Mouse (Mus musculus) E14TG2a.4 (cell line): ENCODE results near the gene Gsto1.

Source experiments
- H3K27me3 ChIP-seq: 2 replicates; pipeline ENCODE4 v1.6.1; 2014; ENCODE audit warnings: low read length, control low read depth; ENCODE audit not compliant: insufficient read depth
- H3K36me3 ChIP-seq: 2 replicates; pipeline ENCODE4 v1.6.1; 2014; ENCODE audit warnings: low read length, control low read depth; ENCODE audit not compliant: insufficient read depth
- H3K4me1 ChIP-seq: replicated peaks from 2 replicates; pipeline ENCODE4 v1.6.1; 2014; ENCODE audit warnings: low read depth, low read length, control low read depth
- H3K4me3 ChIP-seq: replicated peaks from 2 replicates; pipeline ENCODE4 v1.5.1; 2014; ENCODE audit warnings: mild to moderate bottlenecking, low read length
- H3K9me3 ChIP-seq: 2 replicates; pipeline ENCODE4 v1.6.1; 2014; ENCODE audit warnings: low read length, control low read depth
- CTCF ChIP-seq: conservative IDR thresholded peaks from 2 replicates; pipeline ENCODE4 v1.5.1; 2014; ENCODE audit warnings: low read length
- NANOG ChIP-seq: IDR thresholded peaks from 2 replicates; pipeline ENCODE4 v1.6.1; 2014; ENCODE audit warnings: borderline replicate concordance, low read length, mixed read lengths
- POU5F1 ChIP-seq: IDR thresholded peaks from 2 replicates; pipeline ENCODE4 v1.6.1; 2014; ENCODE audit warnings: low read length, borderline replicate concordance

Gsto1 gene

DNA sequence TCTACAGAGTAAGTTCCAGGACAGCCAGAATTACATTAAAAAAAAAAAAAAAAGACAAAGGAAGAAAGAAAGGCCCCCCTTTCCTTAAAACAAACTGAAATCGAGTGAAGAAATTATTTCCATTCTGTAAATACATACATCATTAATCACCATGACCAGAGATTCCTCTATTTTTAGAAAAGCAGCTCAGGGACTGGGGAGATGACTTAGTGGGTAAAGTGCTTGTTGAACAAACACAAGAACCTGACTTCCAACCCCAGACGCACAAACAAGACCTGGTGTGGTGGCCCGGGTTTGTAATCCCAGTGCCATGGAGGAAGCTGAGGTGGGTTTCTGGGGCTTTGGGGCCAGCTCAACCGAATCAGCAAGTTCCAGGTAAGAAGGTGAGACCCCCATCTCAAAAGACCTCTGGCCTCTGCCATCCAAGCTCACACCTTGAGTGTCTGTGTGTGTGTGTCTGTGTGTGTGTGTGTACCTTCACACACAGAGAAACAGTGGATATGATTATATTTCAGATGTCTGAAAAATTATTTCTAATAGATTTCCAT, 12.9 kb downstream of the Gsto1 start:
- TF ChIP-seq NANOG: no peak
- no peak for TF ChIP-seq POU5F1
- TF ChIP-seq CTCF: no peak
- H3K9me3 ChIP-seq: peaks cover 2% of the 10 kb centered on the region; the same call in 1 of the 2 replicates
- H3K4me3 ChIP-seq: no peak overlapping the region
- peaks cover 37% of the 10 kb centered on the region for H3K27me3 ChIP-seq
- no peaks in the 10 kb centered on the region for H3K36me3 ChIP-seq
- H3K4me1 ChIP-seq: peaks cover 9% of the 10 kb centered on the region

DNA sequence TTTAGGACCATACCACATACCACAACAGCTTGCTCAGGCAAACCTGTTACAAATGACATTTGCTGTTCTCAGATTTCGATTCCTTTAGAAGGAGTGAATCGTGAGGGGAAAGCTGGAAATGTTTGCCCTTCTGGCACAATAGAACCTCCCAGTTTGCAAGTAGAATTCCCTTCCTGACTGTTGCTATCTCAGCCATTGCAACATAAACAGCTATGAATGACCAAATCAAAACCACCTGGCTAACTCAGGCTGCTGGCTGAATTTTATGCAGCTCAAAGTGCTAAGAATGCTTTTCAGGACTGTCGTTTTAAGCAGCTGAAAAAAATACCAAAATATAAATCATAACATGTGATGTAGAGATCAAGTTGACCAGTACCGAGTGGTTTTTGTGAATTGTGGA, 14.2 kb downstream of the Gsto1 start:
- peaks cover 2% of the 10 kb centered on the region; the same call in 1 of the 2 replicates for H3K9me3 ChIP-seq
- H3K27me3 ChIP-seq: peaks cover 40% of the 10 kb centered on the region
- H3K36me3 ChIP-seq: no peaks in the 10 kb centered on the region

DNA sequence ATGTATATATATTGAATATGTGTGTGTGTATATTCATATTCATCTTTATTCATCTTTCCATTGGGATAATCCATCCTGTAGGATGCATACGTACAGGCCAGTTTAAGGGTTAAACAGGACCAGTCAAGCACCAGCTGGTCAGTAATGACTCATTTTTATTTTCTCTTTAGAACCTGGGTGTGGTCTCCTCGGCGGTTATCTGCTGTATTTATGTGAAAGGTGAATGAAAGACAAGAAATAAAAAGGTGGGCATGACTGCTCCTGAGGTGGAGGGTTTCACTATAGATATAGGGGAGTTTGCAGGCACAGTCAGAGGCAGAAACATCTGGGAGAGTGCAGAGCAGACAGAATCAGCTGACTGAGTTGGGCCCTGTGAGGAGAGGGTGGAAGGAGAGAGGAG, 14.7 kb downstream of the Gsto1 start:
- H3K4me1 ChIP-seq: peaks cover 9% of the 10 kb centered on the region
- no peaks in the 10 kb centered on the region for H3K9me3 ChIP-seq
- no peaks in the 10 kb centered on the region for H3K36me3 ChIP-seq
- H3K27me3 ChIP-seq: peaks cover 45% of the 10 kb centered on the region
- no peak overlapping the region for H3K4me3 ChIP-seq
- TF ChIP-seq CTCF (no peak), NANOG (no peak), POU5F1 (no peak)

More for the DNA sequence above, 14.2 kb downstream of the Gsto1 start:
- no peak overlapping the region for H3K4me3 ChIP-seq
- TF ChIP-seq NANOG (no peak), POU5F1 (no peak), CTCF (no peak)
- H3K4me1 ChIP-seq: peaks cover 9% of the 10 kb centered on the region

DNA sequence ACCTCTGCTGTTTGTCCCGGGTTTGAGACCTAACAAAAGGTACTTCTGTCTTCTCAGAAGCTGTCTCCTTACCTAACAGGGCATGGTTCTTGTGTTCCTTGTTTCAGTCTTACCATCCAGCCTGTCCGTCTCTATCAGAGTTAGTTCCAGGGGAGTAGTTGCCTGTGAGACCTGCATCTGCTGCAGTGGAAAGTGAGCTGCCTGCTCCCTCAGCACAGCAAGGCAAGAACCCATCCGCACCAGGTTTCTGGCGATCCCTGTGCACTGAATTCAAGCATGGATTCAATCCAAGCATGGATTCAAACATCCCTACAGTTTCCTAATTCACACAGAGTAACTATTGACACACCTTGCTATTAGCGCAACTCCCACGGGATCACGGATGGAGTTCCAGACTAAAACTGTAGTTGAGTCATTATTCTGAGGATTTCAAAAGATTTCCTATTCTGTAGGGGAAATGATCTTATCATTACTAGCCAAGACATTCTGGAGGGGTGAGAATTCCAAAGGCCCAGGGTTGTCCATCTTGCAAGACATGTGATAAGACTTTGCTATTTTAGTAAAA, 15.4 kb downstream of the Gsto1 start:
- Histone ChIP-seq H3K27me3 (peaks cover 50% of the 10 kb centered on the region), H3K36me3 (no peaks in the 10 kb centered on the region)
- TF ChIP-seq POU5F1: no peak
- TF ChIP-seq NANOG: no peak
- no peak for TF ChIP-seq CTCF

DNA sequence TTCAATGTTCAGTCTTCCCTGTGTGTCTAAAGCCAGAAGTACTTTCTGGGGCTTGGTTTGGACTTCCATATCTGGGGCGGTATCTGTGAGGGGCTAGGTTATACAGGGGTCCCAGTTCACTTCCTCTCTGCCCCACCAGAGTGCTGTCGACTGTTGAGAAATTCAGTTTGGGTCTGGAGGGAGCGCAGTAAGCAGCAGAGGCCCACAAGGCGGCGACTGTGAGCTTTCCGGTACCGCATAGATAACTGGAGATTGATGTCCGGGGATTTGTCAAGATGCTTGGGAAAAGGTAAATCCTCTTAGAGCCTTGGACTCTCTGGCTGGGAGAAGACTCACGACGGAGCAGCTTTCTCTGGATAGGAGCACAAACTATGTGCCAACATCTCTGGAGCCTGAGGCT, 16.7 kb downstream of the Gsto1 start:
- no peak for TF ChIP-seq POU5F1
- no peak for TF ChIP-seq NANOG
- TF ChIP-seq CTCF: no peak
- H3K27me3 ChIP-seq: peaks cover 55% of the 10 kb centered on the region
- no peaks in the 10 kb centered on the region for H3K36me3 ChIP-seq
- H3K4me1 ChIP-seq: peaks cover 15% of the 10 kb centered on the region
- no peaks in the 10 kb centered on the region for H3K9me3 ChIP-seq
- no peak overlapping the region for H3K4me3 ChIP-seq

More for the DNA sequence above, 15.4 kb downstream of the Gsto1 start:
- Histone ChIP-seq H3K9me3 (no peaks in the 10 kb centered on the region), H3K4me1 (peaks cover 9% of the 10 kb centered on the region), H3K4me3 (no peak overlapping the region)

DNA sequence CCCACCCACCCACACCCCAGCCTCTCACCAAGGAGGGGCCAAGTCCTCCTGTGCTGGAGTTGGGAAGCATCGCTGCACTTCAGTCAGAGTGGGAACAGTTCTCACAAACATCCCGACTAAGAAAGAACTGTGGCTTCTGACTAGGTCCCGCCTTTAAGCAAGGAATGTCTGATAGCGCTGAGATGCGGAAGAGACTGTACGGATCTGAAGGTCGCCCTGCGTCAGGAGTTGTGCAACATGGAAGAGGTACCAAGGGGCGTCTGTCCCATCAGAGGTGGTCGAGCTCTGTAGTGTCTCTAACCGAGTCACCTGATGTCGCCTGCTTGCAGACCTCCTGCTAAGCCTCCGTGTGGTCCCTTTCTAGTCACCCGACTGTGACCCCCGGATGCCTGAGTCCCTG, 21.5 kb downstream of the Gsto1 start:
- peaks cover 28% of the 10 kb centered on the region for H3K4me1 ChIP-seq
- H3K36me3 ChIP-seq: no peaks in the 10 kb centered on the region
- TF ChIP-seq CTCF (no peak), POU5F1 (no peak), NANOG (no peak)
- peaks cover 55% of the 10 kb centered on the region for H3K27me3 ChIP-seq
- 0 out of 2 replicates have a peak overlapping the region, but pooled peaks have one; percentile 5 for H3K4me3 ChIP-seq
- H3K9me3 ChIP-seq: no peaks in the 10 kb centered on the region

DNA sequence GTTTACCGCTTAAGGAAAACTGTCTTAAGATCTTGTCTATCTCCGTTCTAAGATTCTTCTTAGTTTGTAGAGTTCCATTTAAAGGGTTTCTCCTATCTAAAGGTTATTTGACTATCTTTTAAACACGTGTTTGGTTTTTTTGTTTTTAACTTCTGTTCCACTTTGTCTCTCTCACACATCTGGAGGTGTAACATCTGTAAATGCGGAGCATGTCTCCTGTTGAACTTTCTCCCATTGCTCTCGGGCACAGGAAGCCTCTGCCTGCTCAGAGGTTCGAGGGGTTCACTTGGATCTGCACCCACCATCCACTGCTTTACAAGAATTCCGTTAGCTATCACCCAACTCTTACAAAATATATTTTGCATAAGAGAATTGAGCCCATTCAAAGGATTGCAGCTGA, 26.8 kb downstream of the Gsto1 start:
- Histone ChIP-seq H3K27me3 (peaks cover 22% of the 10 kb centered on the region; the same call in 1 of the 2 replicates), H3K36me3 (no peaks in the 10 kb centered on the region), H3K9me3 (no peaks in the 10 kb centered on the region), H3K4me1 (peaks cover 13% of the 10 kb centered on the region), H3K4me3 (no peak overlapping the region)
- TF ChIP-seq NANOG (no peak), POU5F1 (no peak), CTCF (no peak)

DNA sequence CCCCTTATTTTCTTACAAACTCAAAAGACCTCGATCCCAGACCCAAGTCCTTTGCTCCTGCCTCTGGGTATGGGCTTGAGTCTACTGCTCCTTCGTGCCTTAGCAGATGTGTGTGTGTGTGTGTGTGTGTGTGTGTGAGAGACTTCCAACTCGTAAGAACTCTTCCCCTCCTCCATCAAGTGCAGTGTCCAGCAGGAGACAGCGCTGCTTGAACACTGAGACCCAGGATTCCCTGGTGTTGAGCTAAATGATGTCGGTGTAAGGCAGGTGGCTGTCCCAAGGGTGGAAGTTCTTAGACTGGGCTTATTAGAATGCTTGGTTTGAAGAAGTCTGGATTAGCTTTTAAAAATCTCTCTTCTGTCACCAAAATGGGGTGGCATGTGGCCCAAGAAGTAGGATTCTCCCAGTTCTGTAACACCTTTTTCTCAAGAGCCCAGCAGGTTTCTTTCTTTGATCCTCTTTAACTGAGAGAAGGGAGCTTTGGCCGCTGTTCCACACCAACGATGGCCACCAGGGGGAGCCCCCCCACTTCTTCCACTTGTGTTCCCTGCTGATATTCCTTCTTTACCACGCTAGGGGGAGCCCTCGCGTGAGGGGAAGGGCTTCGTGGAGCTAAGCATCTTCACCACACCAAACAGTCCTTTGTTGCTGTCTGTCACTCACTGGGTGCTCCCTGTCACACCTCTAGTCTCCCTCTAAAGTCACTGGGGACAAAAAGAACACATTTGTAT, 27.5 kb downstream of the Gsto1 start:
- Histone ChIP-seq H3K4me3 (no peak overlapping the region), H3K9me3 (no peaks in the 10 kb centered on the region), H3K4me1 (peaks cover 12% of the 10 kb centered on the region; the same call in 1 of the 2 replicates), H3K27me3 (peaks cover 14% of the 10 kb centered on the region; the same call in 1 of the 2 replicates), H3K36me3 (no peaks in the 10 kb centered on the region)
- TF ChIP-seq POU5F1 (no peak), CTCF (peak; percentile 95)

DNA sequence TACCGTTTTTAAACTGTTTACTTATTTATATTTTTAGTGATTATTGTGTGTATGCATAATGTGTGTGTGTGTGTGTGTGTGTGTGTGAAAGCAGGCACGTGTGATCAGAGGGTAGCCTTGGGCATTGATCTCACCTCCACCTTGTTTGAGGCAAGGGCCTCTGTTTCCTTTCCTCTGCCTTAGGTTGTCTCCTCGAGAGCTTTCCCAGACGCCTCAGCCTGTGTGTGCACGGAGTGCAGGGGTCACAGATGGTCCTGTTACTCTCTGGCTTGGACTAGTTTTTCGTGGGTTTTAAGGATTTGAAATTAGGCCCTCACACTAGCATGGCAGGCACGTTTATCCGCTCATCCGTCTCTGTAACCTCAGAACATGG, 28.1 kb downstream of the Gsto1 start:
- peaks cover 11% of the 10 kb centered on the region; the same call in 1 of the 2 replicates for H3K27me3 ChIP-seq
- H3K36me3 ChIP-seq: no peaks in the 10 kb centered on the region
- no peak overlapping the region for H3K4me3 ChIP-seq
- H3K9me3 ChIP-seq: no peaks in the 10 kb centered on the region
- peaks cover 11% of the 10 kb centered on the region; the same call in 1 of the 2 replicates for H3K4me1 ChIP-seq
- TF ChIP-seq NANOG (no peak), POU5F1 (no peak), CTCF (no peak)
